Mouse (Mus musculus) liver, embryonic 13.5 days (tissue): ENCODE results near the gene Resf1. TPM values are rescaled to one million over a fixed set of nuclear protein-coding genes. Genes with fewer than 3 reads are reported as not detected.

Experiments used
- polyA plus RNA-seq: library from polyadenylated mRNA; unstranded; fragments of >200 nt; fragmentation: Nextera tagmentation; extraction: Ambion mirVana; gene quantifications from 2 replicates; pipeline ENCODE4 v1.2.1, GENCODE M21; 2015

Gene Resf1
- polyA plus RNA-seq, 1 experiment from 2014 or later = 24.6 TPM

Other genes starting within 250 kb of the Resf1 start
- gene Dennd5b, start 207.7 kb upstream of the Resf1 start, polyA plus RNA-seq = 3.8 and 4.3 TPM in 2 replicates
- gene Gm10203, start 179.2 kb upstream of the Resf1 start, polyA plus RNA-seq = not detected in 2 replicates
- gene Etfbkmt, start 169.6 kb upstream of the Resf1 start, polyA plus RNA-seq = 11.5 and 13.5 TPM in 2 replicates
- 7.7 and 8.0 TPM in 2 replicates for gene Amn1, start 120.7 kb upstream of the Resf1 start, polyA plus RNA-seq
- 1.0 TPM in 2 replicates for gene Bicd1, start 99.5 kb downstream of the Resf1 start, polyA plus RNA-seq